Mouse (Mus musculus) liver, embryonic 14.5 days (tissue): ENCODE results near the gene Fbxw7.

Experiments
- CTCF ChIP-seq: IDR thresholded peaks from 2 replicates; pipeline ENCODE4 v1.5.1; 2016; ENCODE audit warnings: antibody characterized with exemption, low read depth, control low read depth
- EP300 ChIP-seq: IDR thresholded peaks from 2 replicates; pipeline ENCODE4 v1.6.1; 2016; ENCODE audit warnings: antibody characterized with exemption, low read depth

DNA sequence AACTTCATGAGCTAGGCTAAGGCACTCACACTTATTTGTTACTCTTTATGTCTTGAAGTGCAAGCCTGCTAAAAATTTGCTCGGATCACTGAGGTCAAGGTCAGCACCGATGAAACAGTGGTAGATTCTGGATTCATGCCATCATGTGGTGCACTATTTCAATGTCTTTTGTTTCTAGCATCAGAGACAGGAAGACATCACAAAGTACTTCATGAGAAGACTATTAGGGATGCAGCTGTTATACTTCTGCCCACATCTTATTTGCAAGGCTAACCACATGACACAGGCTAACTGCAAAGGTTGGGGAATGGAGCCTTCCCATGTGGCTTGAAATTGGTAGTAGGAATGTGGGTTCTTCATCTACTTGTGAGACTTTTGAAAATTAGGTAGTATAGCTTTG, 8.9 kb upstream of the Fbxw7 start:
- no peak for TF ChIP-seq CTCF
- TF ChIP-seq EP300: no peak
